Mouse (Mus musculus) forebrain, embryonic 15.5 days (tissue): ENCODE results near the gene Glo1. TPM values are rescaled to one million over a fixed set of nuclear protein-coding genes. Genes with fewer than 3 reads are reported as not detected.
A peak's percentile ranks its signal among the peaks of the same experiment; 100 is the strongest.
"Not testable (repeated sequence)": the region's sequence is repeated elsewhere in the genome, so short reads cannot be mapped to it uniquely, and the experiment has no call there.

ENCODE experiments used
- ATAC-seq: fragments of 200-750 bp; cut with Nextera tagmentation; replicated peaks from 2 replicates; pipeline ENCODE4 v1.8.0; 2017; ENCODE audit warnings: mild to moderate bottlenecking, moderate TSS enrichment, moderate library complexity
- H3K27ac ChIP-seq: fragments of 300-500 bp; sonication (generic); replicated peaks from 2 replicates; pipeline ENCODE4 v1.5.1; 2015; ENCODE audit warnings: mild to moderate bottlenecking, inconsistent platforms
- H3K27me3 ChIP-seq: fragments of 300-500 bp; sonication (generic); 2 replicates; pipeline ENCODE4 v1.6.1; 2015; ENCODE audit warnings: inconsistent platforms
- H3K36me3 ChIP-seq: fragments of 300-500 bp; sonication (generic); 2 replicates; pipeline ENCODE4 v1.6.1; 2015; ENCODE audit warnings: mild to moderate bottlenecking, inconsistent platforms
- H3K4me1 ChIP-seq: fragments of 300-500 bp; sonication (generic); 2 replicates; pipeline ENCODE4 v1.6.1; 2015; ENCODE audit warnings: inconsistent platforms
- H3K4me2 ChIP-seq: fragments of 300-500 bp; sonication (generic); replicated peaks from 2 replicates; pipeline ENCODE4 v1.6.1; 2015; ENCODE audit warnings: mild to moderate bottlenecking, inconsistent platforms
- H3K4me3 ChIP-seq: fragments of 300-500 bp; sonication (generic); 2 replicates; pipeline ENCODE4 v1.5.1; 2015; ENCODE audit warnings: mild to moderate bottlenecking, inconsistent platforms
- H3K9ac ChIP-seq: fragments of 300-500 bp; sonication (generic); replicated peaks from 2 replicates; pipeline ENCODE4 v1.6.1; 2015; ENCODE audit warnings: mild to moderate bottlenecking, inconsistent platforms
- H3K9me3 ChIP-seq: fragments of 300-500 bp; sonication (generic); 2 replicates; pipeline ENCODE4 v1.6.1; 2016; ENCODE audit warnings: inconsistent platforms
- WGBS: fragments of 180-500 bp; shearing (Covaris S2); methylation state at CpG from one replicate; pipeline ENCODE4 v1.1.7; 2015; ENCODE audit warnings: mixed read lengths; 5-methylcytosine and 5-hydroxymethylcytosine counted together
- polyA plus RNA-seq: library from polyadenylated mRNA; unstranded; fragments of >200 nt; fragmentation: Nextera tagmentation; extraction: Ambion mirVana; gene quantifications from 2 replicates; pipeline ENCODE4 v1.2.1, GENCODE M21; 2015

Glo1 gene
- polyA plus RNA-seq = 163 and 174 TPM in 2 replicates

- no CpG with 5 or more reads among the region's 20 CpGs for WGBS
- H3K4me2 ChIP-seq, H3K9me3 ChIP-seq, H3K36me3 ChIP-seq, ATAC-seq, H3K27me3 ChIP-seq, H3K4me1 ChIP-seq, H3K9ac ChIP-seq, H3K27ac ChIP-seq, H3K4me3 ChIP-seq: not testable (repeated sequence)
Measured at GRCm38 (mm10) chr17:30626719-30627118, at the start of gene Glo1. Gene Glo1 (minus strand): TSS chr17:30626871.

DNA sequence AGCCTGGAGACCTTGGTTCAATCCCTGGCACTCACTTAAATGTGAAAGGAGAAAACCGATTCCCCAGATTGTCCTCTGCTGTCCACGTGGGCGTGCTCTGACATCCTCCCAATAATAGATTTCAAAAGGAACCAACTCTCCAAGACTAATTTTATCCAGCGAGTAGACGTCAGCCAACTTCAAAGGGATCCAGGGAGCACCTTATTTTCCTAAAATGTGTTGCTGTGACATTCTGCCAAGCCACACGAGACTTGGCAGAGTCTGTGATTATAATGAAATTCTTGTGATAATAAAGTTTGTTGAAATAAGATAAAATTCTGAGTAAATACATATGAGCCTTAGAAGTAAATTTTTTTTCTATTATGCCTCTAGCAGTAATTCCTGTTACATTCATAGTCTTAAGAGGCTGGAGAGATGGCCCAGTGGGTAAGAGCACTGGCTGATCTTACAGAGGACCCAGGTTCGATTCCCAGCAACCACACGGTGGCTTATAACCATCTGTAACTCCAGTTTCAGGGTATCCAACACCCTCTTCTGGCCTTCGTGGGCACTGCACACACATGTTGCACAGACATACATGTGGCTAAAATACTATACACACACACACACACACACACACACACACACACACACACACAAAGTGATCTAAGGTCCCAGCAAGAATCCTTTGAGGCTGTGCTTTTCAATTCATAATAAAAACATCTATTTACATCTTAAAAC, 48.5 kb upstream of the Glo1 start:
- H3K9ac ChIP-seq = no peak overlapping the region
- peaks cover 12% of the 10 kb centered on the region for H3K4me1 ChIP-seq
- H3K36me3 ChIP-seq = no peaks in the 10 kb centered on the region
- H3K27me3 ChIP-seq = no peaks in the 10 kb centered on the region
- no peak overlapping the region for H3K4me2 ChIP-seq
- no peaks in the 10 kb centered on the region for H3K9me3 ChIP-seq
- no peak for ATAC-seq
- WGBS = 80% methylated on average over 9 of the region's 9 CpGs
- H3K4me3 ChIP-seq = no peak overlapping the region
- no peak overlapping the region for H3K27ac ChIP-seq

GRCm38 (mm10) chr17:30673023-30673422, 46.4 kb upstream of the Glo1 start:
- Histone ChIP-seq H3K9ac (no peak overlapping the region), H3K27me3 (no peaks in the 10 kb centered on the region), H3K27ac (0 out of 2 replicates have a peak overlapping the region, but pooled peaks have one; percentile 5), H3K9me3 (no peaks in the 10 kb centered on the region), H3K4me2 (no peak overlapping the region), H3K36me3 (no peaks in the 10 kb centered on the region), H3K4me3 (no peak overlapping the region), H3K4me1 (peaks cover 12% of the 10 kb centered on the region)
- no peak for ATAC-seq
- 88% methylated on average over 6 of the region's 6 CpGs for WGBS

DNA sequence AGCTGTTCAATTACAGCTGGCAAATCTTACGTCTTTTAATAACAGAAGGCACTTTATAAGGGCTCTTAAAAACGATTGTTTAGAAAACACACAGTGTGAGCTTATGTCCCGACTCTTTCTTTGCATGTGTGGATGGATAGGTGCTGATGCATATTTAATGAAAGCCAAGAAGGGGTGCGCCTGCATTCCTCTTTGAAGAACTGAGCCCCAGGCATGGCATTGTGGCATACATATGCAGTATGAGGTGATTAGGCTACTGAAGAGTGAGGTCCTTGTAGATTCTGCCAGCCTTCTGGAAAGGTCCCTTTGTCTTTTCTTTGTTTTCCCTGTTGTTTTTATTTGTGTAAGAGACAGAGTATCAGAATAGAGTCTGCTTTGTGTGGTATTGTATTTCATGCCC, 45.9 kb upstream of the Glo1 start:
- no peaks in the 10 kb centered on the region for H3K36me3 ChIP-seq
- no peak overlapping the region for H3K4me2 ChIP-seq
- H3K27ac ChIP-seq = peak overlapping the region; percentile 5; the same call in 1 of the 2 replicates
- H3K27me3 ChIP-seq = no peaks in the 10 kb centered on the region
- WGBS = 21% methylated on average over 4 of the region's 4 CpGs
- ATAC-seq = 0 out of 2 replicates have a peak, but pooled peaks have one; percentile 46
- H3K9me3 ChIP-seq = no peaks in the 10 kb centered on the region
- H3K4me1 ChIP-seq = peaks cover 12% of the 10 kb centered on the region
- no peak overlapping the region for H3K9ac ChIP-seq
- H3K4me3 ChIP-seq = no peak overlapping the region

- Histone ChIP-seq H3K27ac (no peak overlapping the region), H3K4me3 (no peak overlapping the region), H3K9me3 (no peaks in the 10 kb centered on the region), H3K4me1 (no peaks in the 10 kb centered on the region), H3K36me3 (no peaks in the 10 kb centered on the region), H3K9ac (no peak overlapping the region), H3K27me3 (no peaks in the 10 kb centered on the region), H3K4me2 (no peak overlapping the region)
- ATAC-seq = no peak
- 86% methylated on average over 5 of the region's 5 CpGs for WGBS
Measured at GRCm38 (mm10) chr17:30664856-30665255, 38.2 kb upstream of the Glo1 start.

DNA sequence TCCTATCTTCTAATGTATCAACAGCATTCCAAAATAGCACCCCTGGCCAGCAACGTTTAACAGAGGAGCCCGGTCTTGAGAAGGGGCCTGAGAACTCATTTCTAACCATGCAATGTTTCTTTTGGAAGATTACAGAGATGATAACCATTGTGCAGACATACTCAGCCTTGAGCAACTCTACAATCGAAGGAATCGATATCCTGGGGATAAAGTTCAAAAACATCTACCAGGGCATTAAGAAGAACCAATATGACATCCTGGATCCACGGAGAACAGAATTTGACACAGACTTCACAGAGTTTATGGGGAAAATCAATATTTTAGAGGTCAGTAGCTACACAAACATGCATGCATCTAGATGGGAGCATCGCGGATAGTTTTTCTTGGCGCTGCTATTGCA, 36.5 kb upstream of the Glo1 start:
- Histone ChIP-seq H3K4me1 (peaks cover 2% of the 10 kb centered on the region; the same call in 1 of the 2 replicates), H3K9ac (no peak overlapping the region), H3K9me3 (no peaks in the 10 kb centered on the region), H3K4me3 (no peak overlapping the region), H3K27ac (no peak overlapping the region), H3K36me3 (no peaks in the 10 kb centered on the region), H3K27me3 (no peaks in the 10 kb centered on the region), H3K4me2 (no peak overlapping the region)
- WGBS = 92% methylated on average over 8 of the region's 8 CpGs
- ATAC-seq = no peak

GRCm38 (mm10) chr17:30662131-30662530, 35.5 kb upstream of the Glo1 start:
- Histone ChIP-seq H3K36me3 (no peaks in the 10 kb centered on the region), H3K27ac (no peak overlapping the region), H3K4me2 (no peak overlapping the region), H3K4me1 (peaks cover 7% of the 10 kb centered on the region; the same call in 1 of the 2 replicates), H3K9ac (no peak overlapping the region), H3K27me3 (no peaks in the 10 kb centered on the region), H3K9me3 (no peaks in the 10 kb centered on the region), H3K4me3 (no peak overlapping the region)
- WGBS = 79% methylated on average over 8 of the region's 8 CpGs
- no peak for ATAC-seq

DNA sequence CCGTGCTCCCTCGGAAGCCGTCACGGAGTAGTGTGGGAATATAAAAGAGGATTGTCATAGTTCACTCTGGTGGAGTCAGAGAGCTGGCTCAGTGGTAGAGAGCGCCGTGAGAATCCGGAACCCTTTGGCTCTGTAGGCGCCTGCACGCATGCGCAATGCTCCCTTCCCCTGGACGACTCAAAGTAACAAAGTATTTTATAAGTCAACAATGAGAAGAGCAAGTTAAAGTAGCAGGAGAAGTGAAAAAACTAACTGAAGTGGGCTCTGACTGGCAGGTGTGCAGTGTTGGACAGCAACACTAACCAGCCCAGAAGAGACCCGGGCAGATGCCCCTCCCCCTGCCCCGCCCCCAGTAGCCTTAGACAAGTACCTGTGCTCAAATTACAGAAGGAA, 31.5 kb upstream of the Glo1 start:
- 0 out of 2 replicates have a peak overlapping the region, but pooled peaks have one; percentile 27 for H3K27ac ChIP-seq
- WGBS = 9% methylated on average over 13 of the region's 13 CpGs

DNA sequence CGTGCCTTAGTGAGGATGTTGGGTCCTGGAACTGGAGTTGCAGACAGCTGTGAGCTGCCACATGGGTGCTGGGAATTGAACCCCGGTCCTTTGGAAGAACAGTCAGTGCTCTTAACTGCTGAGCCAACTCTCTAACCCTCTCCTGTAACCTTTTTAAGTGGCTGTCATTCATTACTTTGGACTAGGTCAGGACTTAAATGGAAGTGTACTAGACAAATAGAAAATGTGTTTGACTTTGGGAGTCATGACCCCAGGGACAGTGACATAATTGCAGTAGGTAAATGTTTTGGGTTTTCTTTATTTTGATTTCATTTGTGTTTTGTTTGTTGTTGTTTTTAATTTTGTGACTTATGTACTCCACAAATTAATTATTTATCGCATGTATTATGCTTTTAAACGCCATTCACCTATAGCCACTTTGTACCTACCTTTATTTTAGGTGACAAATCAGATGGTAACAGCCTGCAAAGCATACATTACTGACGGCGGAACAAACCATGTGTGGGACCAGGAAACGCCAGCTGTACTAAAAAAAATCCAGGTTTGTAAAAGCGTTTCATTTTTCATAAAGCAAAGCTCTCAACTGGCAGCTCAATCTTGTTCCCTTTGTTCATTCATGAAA, 31.0 kb upstream of the Glo1 start:
- Histone ChIP-seq H3K4me2 (peak overlapping the region; percentile 45), H3K27ac (0 out of 2 replicates have a peak overlapping the region, but pooled peaks have one; percentile 27), H3K4me3 (peak overlapping the region; percentile 37), H3K4me1 (peaks cover 7% of the 10 kb centered on the region; the same call in 1 of the 2 replicates), H3K36me3 (no peaks in the 10 kb centered on the region), H3K9ac (peak overlapping the region; percentile 37), H3K27me3 (no peaks in the 10 kb centered on the region), H3K9me3 (no peaks in the 10 kb centered on the region)
- ATAC-seq = no peak
- 54% methylated on average over 8 of the region's 8 CpGs for WGBS

More for the DNA sequence above, 31.5 kb upstream of the Glo1 start:
- peak; percentile 60; the same call in 1 of the 2 replicates for ATAC-seq
- H3K9me3 ChIP-seq = no peaks in the 10 kb centered on the region
- H3K27me3 ChIP-seq = no peaks in the 10 kb centered on the region
- H3K4me3 ChIP-seq = peak overlapping the region; percentile 37
- peak overlapping the region; percentile 37 for H3K9ac ChIP-seq
- H3K4me1 ChIP-seq = peaks cover 7% of the 10 kb centered on the region; the same call in 1 of the 2 replicates
- no peaks in the 10 kb centered on the region for H3K36me3 ChIP-seq
- H3K4me2 ChIP-seq = peak overlapping the region; percentile 45

DNA sequence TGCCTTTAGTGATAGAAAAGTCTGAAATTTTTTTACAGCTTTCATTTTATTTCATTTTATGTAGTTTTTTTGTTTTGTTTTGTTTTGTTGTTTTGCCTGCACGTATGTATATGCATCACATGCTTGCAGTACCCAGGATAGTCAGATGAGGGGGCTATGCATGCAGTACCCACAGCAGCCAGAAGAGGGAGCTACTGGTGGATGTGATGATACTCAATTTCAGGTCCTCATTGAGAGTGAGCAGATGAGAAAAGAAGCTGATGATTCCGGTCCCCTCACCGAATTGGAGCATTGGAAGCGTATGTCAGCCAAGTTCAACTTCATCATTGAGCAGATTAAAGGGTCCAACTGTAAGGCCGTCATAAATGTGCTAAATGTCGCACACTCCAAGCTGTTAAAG, 26.3 kb upstream of the Glo1 start:
- Histone ChIP-seq H3K9me3 (no peaks in the 10 kb centered on the region), H3K27me3 (no peaks in the 10 kb centered on the region), H3K36me3 (no peaks in the 10 kb centered on the region), H3K4me2 (no peak overlapping the region), H3K9ac (no peak overlapping the region), H3K4me1 (0 out of 2 replicates have a peak, but pooled peaks cover 3% of the 10 kb centered on the region), H3K27ac (no peak overlapping the region), H3K4me3 (no peak overlapping the region)
- 97% methylated on average over 6 of the region's 6 CpGs for WGBS
- no peak for ATAC-seq

GRCm38 (mm10) chr17:30648770-30649169, 22.1 kb upstream of the Glo1 start:
- Histone ChIP-seq H3K27ac (no peak overlapping the region), H3K9me3 (no peaks in the 10 kb centered on the region), H3K36me3 (no peaks in the 10 kb centered on the region), H3K27me3 (no peaks in the 10 kb centered on the region), H3K4me3 (no peak overlapping the region), H3K9ac (no peak overlapping the region), H3K4me1 (no peaks in the 10 kb centered on the region), H3K4me2 (no peak overlapping the region)
- 98% methylated on average over 3 of the region's 3 CpGs for WGBS
- no peak for ATAC-seq

DNA sequence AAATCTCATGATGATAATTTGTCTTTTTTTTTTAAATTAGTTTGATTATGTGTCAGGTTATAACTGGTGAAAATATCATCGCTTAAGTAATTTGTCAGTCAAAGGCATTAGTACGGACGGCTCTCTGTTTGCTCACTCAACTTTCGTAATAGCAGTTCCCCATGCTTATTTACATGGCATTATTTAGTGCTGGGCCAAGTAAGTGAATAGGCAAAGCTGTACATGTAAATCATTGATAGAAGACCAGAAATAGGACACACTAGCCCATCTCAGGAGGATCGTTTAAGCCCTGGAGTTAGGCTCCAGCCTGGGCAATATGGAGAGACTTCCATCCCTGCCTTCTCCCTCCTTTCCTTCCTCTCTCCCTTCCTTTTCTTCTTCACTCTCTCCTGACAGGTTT, 14.2 kb upstream of the Glo1 start:
- Histone ChIP-seq H3K36me3 (no peaks in the 10 kb centered on the region), H3K4me2 (no peak overlapping the region), H3K9me3 (no peaks in the 10 kb centered on the region), H3K27me3 (no peaks in the 10 kb centered on the region), H3K4me3 (no peak overlapping the region), H3K27ac (no peak overlapping the region), H3K9ac (no peak overlapping the region), H3K4me1 (no peaks in the 10 kb centered on the region)
- no peak for ATAC-seq
- WGBS = 90% methylated on average over 5 of the region's 5 CpGs
